Mouse (Mus musculus) neural tube, embryonic 13.5 days (tissue): ENCODE data around the gene Gm11214. TPM values are rescaled to one million over a fixed set of nuclear protein-coding genes. Genes with fewer than 3 reads are reported as not detected.

Experiments
- ATAC-seq: fragments of 200-750 bp; cut with Nextera tagmentation; 2 replicates; pipeline ENCODE4 v1.8.0; 2017; ENCODE audit warnings: low read depth, mild to moderate bottlenecking, moderate TSS enrichment, moderate library complexity
- H3K27ac ChIP-seq: fragments of 300-500 bp; sonication (generic); replicated peaks from 2 replicates; pipeline ENCODE4 v1.5.1; 2015; ENCODE audit warnings: moderate library complexity, mild to moderate bottlenecking, inconsistent platforms
- H3K27me3 ChIP-seq: fragments of 300-500 bp; sonication (generic); 2 replicates; pipeline ENCODE4 v1.6.1; 2015; ENCODE audit warnings: mild to moderate bottlenecking, inconsistent platforms
- H3K36me3 ChIP-seq: fragments of 300-500 bp; sonication (generic); 2 replicates; pipeline ENCODE4 v1.6.1; 2015; ENCODE audit warnings: mild to moderate bottlenecking, inconsistent platforms
- H3K4me1 ChIP-seq: fragments of 300-500 bp; sonication (generic); replicated peaks from 2 replicates; pipeline ENCODE4 v1.6.1; 2015; ENCODE audit warnings: inconsistent platforms
- H3K4me2 ChIP-seq: fragments of 300-500 bp; sonication (generic); 2 replicates; pipeline ENCODE4 v1.6.1; 2015; ENCODE audit warnings: inconsistent platforms, mild to moderate bottlenecking, moderate library complexity
- H3K4me3 ChIP-seq: fragments of 300-500 bp; sonication (generic); 2 replicates; pipeline ENCODE4 v1.5.1; 2015; ENCODE audit warnings: mild to moderate bottlenecking, inconsistent platforms
- H3K9ac ChIP-seq: fragments of 300-500 bp; sonication (generic); 2 replicates; pipeline ENCODE4 v1.6.1; 2015; ENCODE audit warnings: moderate library complexity, mild to moderate bottlenecking, inconsistent platforms
- H3K9me3 ChIP-seq: fragments of 300-500 bp; sonication (generic); 2 replicates; pipeline ENCODE4 v1.6.1; 2016; ENCODE audit warnings: inconsistent platforms
- WGBS: fragments of 180-500 bp; shearing (Covaris S2); methylation state at CpG from one replicate; pipeline ENCODE4 v1.1.7; 2015; 5-methylcytosine and 5-hydroxymethylcytosine counted together
- polyA plus RNA-seq: library from polyadenylated mRNA; unstranded; fragments of >200 nt; fragmentation: Nextera tagmentation; extraction: Ambion mirVana; gene quantifications from 2 replicates; pipeline ENCODE4 v1.2.1, GENCODE M21; 2015

Gm11214 gene
- polyA plus RNA-seq, 1 experiment from 2014 or later: not detected

DNA sequence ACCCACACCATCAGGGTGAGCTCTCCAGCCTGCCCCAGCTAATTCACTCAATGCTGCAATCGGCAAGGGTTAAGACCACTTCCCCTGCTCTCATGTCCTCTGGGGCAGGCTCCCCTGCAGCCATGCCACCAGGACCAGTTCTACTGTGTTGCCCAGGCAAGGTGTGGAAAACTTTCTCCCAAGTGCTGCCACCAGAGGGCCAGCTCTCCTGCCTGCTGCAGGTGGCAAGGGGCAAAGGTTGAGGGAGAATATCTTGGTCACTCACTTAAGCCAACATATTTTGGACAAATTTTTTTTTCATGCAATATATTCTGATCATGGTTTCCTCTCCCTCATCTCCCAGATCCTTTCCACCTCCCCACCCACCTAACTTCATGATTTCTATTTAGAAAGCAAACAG, 8.8 kb downstream of the Gm11214 start:
- Histone ChIP-seq H3K27ac (no peak overlapping the region), H3K4me1 (no peaks in the 10 kb centered on the region), H3K4me2 (no peak overlapping the region), H3K9me3 (no peaks in the 10 kb centered on the region), H3K9ac (no peak overlapping the region), H3K36me3 (no peaks in the 10 kb centered on the region), H3K27me3 (no peaks in the 10 kb centered on the region), H3K4me3 (no peak overlapping the region)
- 79% methylated on average over 1 of the region's 1 CpGs for WGBS
- no peak for ATAC-seq

DNA sequence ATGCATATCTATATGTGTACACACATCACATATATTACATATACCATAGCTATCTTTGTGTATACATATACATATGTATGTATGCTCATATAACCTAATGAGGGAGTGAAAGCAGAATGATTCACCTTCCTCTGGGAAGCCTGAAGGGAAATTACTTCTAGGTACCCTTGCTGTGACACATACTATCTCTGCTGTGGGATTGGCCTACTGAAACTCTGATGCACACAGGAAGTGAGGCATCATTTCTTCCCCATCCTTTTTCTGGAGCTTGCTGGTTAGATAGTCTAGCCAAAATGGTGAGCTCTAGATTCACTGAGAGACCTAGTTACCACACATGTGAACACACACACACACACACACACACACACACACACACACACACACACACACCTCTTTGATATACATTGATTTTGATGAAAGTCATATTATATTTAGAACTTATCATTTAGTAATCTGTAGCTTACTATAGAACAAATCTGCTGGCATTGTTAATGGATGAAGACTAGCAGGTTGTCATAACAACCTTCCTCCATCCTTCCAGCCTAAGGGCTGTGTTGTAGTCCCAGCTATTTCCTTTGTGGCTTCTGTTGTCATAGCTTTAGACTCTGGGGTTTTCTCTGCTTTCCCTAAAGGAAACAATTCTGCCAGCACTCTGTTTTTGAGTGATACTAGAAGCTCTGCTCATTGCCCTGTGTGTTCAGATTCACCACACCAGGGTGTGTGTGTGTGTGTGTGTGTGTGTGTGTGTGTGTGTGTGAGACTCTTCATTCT, 19.0 kb downstream of the Gm11214 start:
- H3K9me3 ChIP-seq: no peaks in the 10 kb centered on the region
- H3K27ac ChIP-seq: no peak overlapping the region
- no peak overlapping the region for H3K4me3 ChIP-seq
- no peak overlapping the region for H3K9ac ChIP-seq
- no peaks in the 10 kb centered on the region for H3K4me1 ChIP-seq
- H3K36me3 ChIP-seq: no peaks in the 10 kb centered on the region
- no peaks in the 10 kb centered on the region for H3K27me3 ChIP-seq
- ATAC-seq: no peak
- no peak overlapping the region for H3K4me2 ChIP-seq

DNA sequence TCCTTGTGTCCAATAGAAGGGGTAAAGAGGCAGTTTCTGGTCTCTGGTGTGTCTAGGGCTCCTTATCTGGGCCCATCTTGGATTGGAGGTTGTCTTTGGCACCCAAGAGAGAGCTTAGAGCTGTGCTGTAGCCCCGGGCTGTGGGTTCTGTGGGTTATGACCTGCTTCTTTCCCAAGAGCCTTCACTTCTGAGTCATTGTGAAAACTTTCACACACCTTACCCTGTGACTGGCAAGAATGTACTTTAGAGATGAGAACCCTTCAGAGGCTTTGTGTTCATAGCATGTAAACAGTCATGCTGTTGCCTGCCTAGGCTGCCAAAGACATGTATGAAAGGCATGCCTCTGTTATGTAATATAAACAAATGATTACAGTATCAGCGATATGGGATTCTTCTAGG, 23.3 kb downstream of the Gm11214 start:
- Histone ChIP-seq H3K27ac (no peak overlapping the region), H3K27me3 (no peaks in the 10 kb centered on the region), H3K4me3 (no peak overlapping the region), H3K4me1 (no peaks in the 10 kb centered on the region), H3K4me2 (no peak overlapping the region), H3K36me3 (no peaks in the 10 kb centered on the region), H3K9ac (no peak overlapping the region), H3K9me3 (no peaks in the 10 kb centered on the region)
- 80% methylated on average over 2 of the region's 2 CpGs for WGBS
- ATAC-seq: no peak

DNA sequence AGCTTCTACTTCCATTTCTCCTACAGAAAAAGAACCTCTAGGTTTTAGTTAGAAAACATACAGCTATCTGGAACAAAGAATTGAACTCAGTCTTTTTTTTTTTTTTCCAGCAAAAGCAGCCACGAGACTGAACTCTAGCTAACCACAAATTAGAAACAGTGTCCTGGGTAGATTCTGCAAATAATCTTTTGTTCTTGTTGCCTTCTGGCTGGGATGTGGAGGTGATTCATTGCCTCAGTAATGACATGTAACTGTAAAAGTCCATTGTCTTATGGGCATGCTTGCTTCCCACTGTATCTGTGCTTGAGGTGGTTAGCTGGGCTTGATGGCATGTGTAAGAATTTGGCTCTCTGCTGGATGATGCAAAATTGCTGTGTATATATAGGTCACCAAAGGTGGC, 24.6 kb downstream of the Gm11214 start:
- Histone ChIP-seq H3K27me3 (no peaks in the 10 kb centered on the region), H3K9ac (no peak overlapping the region), H3K4me2 (no peak overlapping the region), H3K4me1 (no peaks in the 10 kb centered on the region), H3K27ac (no peak overlapping the region), H3K4me3 (no peak overlapping the region), H3K9me3 (no peaks in the 10 kb centered on the region), H3K36me3 (no peaks in the 10 kb centered on the region)
- ATAC-seq: no peak
- WGBS: 35% methylated on average over 1 of the region's 1 CpGs

DNA sequence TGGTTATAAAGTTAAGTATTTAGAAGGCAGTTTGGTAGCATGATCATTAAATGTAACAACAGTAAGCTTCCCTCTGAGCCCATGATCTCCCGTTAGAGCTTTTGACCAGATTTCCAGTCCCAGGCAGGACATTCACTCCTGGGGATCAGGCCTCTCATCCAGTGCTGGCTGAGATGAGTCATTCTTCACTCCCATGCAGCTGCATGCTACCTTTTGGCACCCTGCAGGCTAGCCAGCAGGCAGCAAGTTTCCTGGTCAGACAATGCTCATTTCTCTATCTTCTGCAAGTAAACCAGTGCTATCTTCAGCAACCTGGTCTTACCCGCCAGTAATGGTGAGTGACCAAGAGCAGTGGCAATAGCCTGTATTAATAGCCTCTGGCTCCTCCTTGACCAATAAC, 30.0 kb downstream of the Gm11214 start:
- Histone ChIP-seq H3K27ac (no peak overlapping the region), H3K9me3 (no peaks in the 10 kb centered on the region), H3K36me3 (no peaks in the 10 kb centered on the region), H3K4me3 (no peak overlapping the region), H3K9ac (no peak overlapping the region), H3K4me1 (no peaks in the 10 kb centered on the region), H3K27me3 (no peaks in the 10 kb centered on the region), H3K4me2 (no peak overlapping the region)
- 86% methylated on average over 2 of the region's 2 CpGs for WGBS
- no peak for ATAC-seq

DNA sequence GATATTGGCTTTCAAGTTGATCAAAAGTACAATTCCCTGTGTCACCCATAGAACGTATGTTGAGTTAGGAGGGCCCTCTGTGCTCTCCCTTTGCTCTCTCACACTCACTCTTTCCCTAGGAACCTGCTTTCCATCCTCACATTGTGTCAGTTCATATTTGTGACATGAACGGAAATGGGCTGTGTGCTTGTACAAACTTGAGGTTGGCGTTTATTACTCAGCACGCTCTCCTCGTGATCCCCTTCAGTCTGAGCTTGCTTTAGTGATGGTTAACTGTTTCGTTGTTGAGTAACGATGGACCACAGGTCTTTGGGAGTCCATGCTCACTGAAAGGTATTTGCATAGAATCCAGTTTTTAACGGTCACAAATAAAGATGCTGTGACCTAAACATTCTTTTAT, 36.1 kb downstream of the Gm11214 start:
- H3K4me2 ChIP-seq: no peak overlapping the region

DNA sequence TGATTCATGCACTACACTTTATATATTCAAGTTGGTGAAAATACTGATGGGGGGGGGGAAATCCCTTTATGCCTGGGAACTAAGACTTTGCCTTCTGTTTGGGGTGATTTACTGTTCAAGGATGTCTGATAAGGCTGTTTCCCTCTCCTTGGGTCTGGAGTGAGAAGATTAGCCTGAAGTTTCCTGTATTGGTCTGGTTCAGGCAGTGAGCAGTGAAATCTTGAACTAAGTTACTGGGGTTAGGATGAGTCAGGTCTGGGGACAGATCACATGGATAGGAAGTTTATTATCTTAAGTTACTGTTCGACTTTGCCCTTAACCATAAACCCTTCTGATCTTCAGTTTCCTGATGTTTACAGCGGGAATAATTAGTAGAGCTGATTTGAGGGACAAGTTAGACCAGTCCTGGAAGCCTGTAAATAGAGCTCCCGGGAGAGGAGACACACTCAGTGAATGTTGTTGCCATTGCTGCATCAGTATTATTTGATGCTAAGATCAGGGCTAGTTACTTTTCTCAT, 37.6 kb downstream of the Gm11214 start:
- Histone ChIP-seq H3K27ac (no peak overlapping the region), H3K36me3 (no peaks in the 10 kb centered on the region), H3K27me3 (no peaks in the 10 kb centered on the region), H3K4me2 (no peak overlapping the region), H3K4me1 (no peaks in the 10 kb centered on the region), H3K9me3 (no peaks in the 10 kb centered on the region), H3K9ac (no peak overlapping the region), H3K4me3 (no peak overlapping the region)
- ATAC-seq: no peak
- WGBS: 67% methylated on average over 3 of the region's 3 CpGs

More for the DNA sequence above, 36.1 kb downstream of the Gm11214 start:
- Histone ChIP-seq H3K9ac (no peak overlapping the region), H3K36me3 (no peaks in the 10 kb centered on the region), H3K4me1 (no peaks in the 10 kb centered on the region), H3K4me3 (no peak overlapping the region), H3K27me3 (no peaks in the 10 kb centered on the region), H3K9me3 (no peaks in the 10 kb centered on the region), H3K27ac (no peak overlapping the region)
- WGBS: 90% methylated on average over 8 of the region's 8 CpGs
- no peak for ATAC-seq

DNA sequence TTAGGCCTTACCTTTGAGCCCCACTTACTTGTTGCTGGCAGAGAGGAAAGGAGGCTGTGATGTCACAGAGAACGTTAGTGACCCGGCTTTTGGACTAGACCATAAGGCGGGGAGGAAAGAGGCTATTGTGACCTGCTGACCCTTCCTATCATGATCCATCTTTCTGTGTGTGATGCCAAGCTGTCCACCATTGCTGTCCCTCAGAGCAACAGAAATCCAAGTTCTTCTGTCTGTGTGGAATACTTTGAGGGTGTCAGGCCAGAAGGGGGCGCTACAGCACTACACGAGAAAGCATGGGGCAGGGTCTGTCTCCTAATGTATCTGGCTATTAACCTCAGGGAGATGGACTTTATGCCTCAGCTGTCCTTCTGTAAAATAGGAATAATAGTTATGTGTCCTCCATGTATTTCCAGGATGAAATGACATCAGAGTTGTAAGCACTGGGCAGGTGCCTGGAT, 40.8 kb downstream of the Gm11214 start, which contains the start of gene Tex48:
Gene Tex48 (minus strand): TSS at position 51 of the 458 bp plus-strand sequence.
- H3K4me3 ChIP-seq: no peak within 1 kb of the TSS
- no peaks in the 10 kb centered on the region for H3K27me3 ChIP-seq
- H3K9ac ChIP-seq: no peak within 1 kb of the TSS
- H3K27ac ChIP-seq: no peak within 1 kb of the TSS
- no peaks in the 10 kb centered on the region for H3K36me3 ChIP-seq
- no peak within 1 kb of the TSS for H3K4me2 ChIP-seq
- H3K9me3 ChIP-seq: no peaks in the 10 kb centered on the region
- 61% methylated on average over 5 of the region's 5 CpGs for WGBS
- ATAC-seq: no peak
- H3K4me1 ChIP-seq: no peaks in the 10 kb centered on the region

DNA sequence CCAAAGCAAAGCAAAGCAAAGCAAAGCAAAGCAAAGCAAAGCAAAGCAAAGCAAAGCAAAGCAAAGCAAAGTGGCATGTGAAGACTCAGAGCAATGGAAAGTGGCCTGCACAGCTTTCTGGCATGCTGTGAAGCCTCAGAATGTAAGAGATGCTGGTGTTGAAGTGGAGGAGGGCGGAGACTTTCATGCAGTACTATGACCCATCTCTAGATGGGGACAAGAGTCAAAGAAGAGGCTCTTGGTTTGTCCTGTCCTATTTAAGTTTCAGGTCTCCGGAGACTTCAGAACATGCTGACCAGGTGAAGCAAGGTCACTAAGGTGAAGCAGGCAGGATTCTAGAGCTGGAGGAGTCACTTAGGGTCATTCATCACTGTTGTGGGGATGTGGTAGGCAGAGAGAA, 41.3 kb downstream of the Gm11214 start:
- ATAC-seq: no peak
- Histone ChIP-seq H3K27ac (no peak overlapping the region), H3K36me3 (no peaks in the 10 kb centered on the region), H3K4me2 (no peak overlapping the region), H3K9me3 (no peaks in the 10 kb centered on the region), H3K4me1 (no peaks in the 10 kb centered on the region), H3K27me3 (no peaks in the 10 kb centered on the region), H3K4me3 (no peak overlapping the region), H3K9ac (no peak overlapping the region)
- WGBS: 90% methylated on average over 2 of the region's 2 CpGs

Other genes with a start within 250 kb of the Gm11214 start
- gene Whrn, start 167.4 kb downstream of the Gm11214 start, polyA plus RNA-seq: 4.2 and 5.6 TPM in 2 replicates
- 450 and 499 TPM in 2 replicates for gene Atp6v1g1, start 118.6 kb downstream of the Gm11214 start, polyA plus RNA-seq
- 3.7 and 3.8 TPM in 2 replicates for gene Tmem268, start 104.6 kb downstream of the Gm11214 start, polyA plus RNA-seq
- not detected in 2 replicates for gene Gm11213, start 58.1 kb downstream of the Gm11214 start, polyA plus RNA-seq
- gene Tex48, start 41.0 kb downstream of the Gm11214 start, polyA plus RNA-seq: not detected in 2 replicates
- gene Tnfsf15, start 81.7 kb upstream of the Gm11214 start, polyA plus RNA-seq: not detected in 2 replicates
- not detected in 2 replicates for gene Tnfsf8, start 198.0 kb upstream of the Gm11214 start, polyA plus RNA-seq